Mouse (Mus musculus) liver, embryonic 15.5 days (tissue): ENCODE measurements around the gene Hexa. TPM values are rescaled to one million over a fixed set of nuclear protein-coding genes. Genes with fewer than 3 reads are reported as not detected.

Experiments used
- ATAC-seq: fragments of 200-750 bp; cut with Nextera tagmentation; 2 replicates; pipeline ENCODE4 v1.8.0; 2017; ENCODE audit warnings: moderate number of reproducible peaks, mild to moderate bottlenecking, moderate library complexity; ENCODE audit not compliant: insufficient read depth
- H3K27ac ChIP-seq: fragments of 300-500 bp; sonication (generic); replicated peaks from 2 replicates; pipeline ENCODE4 v1.5.1; 2015; ENCODE audit warnings: mild to moderate bottlenecking, inconsistent platforms
- H3K27me3 ChIP-seq: fragments of 300-500 bp; sonication (generic); 2 replicates; pipeline ENCODE4 v1.6.1; 2015; ENCODE audit warnings: mild to moderate bottlenecking, inconsistent platforms
- H3K36me3 ChIP-seq: fragments of 300-500 bp; sonication (generic); replicated peaks from 2 replicates; pipeline ENCODE4 v1.6.1; 2015; ENCODE audit warnings: moderate library complexity, mild to moderate bottlenecking, inconsistent platforms
- H3K4me1 ChIP-seq: fragments of 300-500 bp; sonication (generic); replicated peaks from 2 replicates; pipeline ENCODE4 v1.6.1; 2015; ENCODE audit warnings: inconsistent platforms
- H3K4me2 ChIP-seq: fragments of 300-500 bp; sonication (generic); 2 replicates; pipeline ENCODE4 v1.6.1; 2015; ENCODE audit warnings: moderate library complexity, mild to moderate bottlenecking, inconsistent platforms
- H3K4me3 ChIP-seq: fragments of 300-500 bp; sonication (generic); replicated peaks from 2 replicates; pipeline ENCODE4 v1.5.1; 2015; ENCODE audit warnings: mild to moderate bottlenecking, inconsistent platforms
- H3K9ac ChIP-seq: fragments of 300-500 bp; sonication (generic); 2 replicates; pipeline ENCODE4 v1.6.1; 2015; ENCODE audit warnings: moderate library complexity, mild to moderate bottlenecking, inconsistent platforms
- H3K9me3 ChIP-seq: fragments of 300-500 bp; sonication (generic); replicated peaks from 2 replicates; pipeline ENCODE4 v1.6.1; 2016; ENCODE audit warnings: inconsistent platforms
- WGBS: fragments of 180-500 bp; shearing (Covaris S2); methylation state at CpG from one replicate; pipeline ENCODE4 v1.1.7; 2015; ENCODE audit warnings: mixed read lengths; ENCODE audit not compliant: insufficient replicate concordance; 5-methylcytosine and 5-hydroxymethylcytosine counted together
- polyA plus RNA-seq: library from polyadenylated mRNA; unstranded; fragments of >200 nt; fragmentation: Nextera tagmentation; extraction: Ambion mirVana; gene quantifications from 2 replicates; pipeline ENCODE4 v1.2.1, GENCODE M21; 2015

Hexa gene
- polyA plus RNA-seq, 1 experiment from 2014 or later: 34.9 TPM

DNA sequence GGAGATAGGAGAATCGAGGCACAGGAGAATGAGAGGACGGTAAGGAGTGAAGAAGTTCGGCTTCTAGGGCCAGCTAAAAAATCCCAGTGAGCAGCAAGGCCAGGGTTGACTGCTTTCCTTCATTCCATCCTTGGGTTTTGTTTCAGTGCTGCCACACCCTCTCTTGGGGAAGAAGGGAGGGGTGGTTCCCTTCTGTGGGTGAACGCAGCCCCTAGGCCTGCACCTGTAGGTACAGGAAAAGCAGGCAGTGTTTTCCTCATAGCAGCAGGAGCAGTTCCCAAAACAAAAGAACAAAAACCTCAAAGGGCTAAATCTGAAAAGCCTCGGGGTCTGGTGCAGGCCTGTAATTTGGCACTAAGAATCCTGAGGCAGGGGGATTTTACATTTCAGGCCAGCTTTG, 7.7 kb upstream of the Hexa start:
- WGBS: 46% methylated on average over 5 of the region's 5 CpGs
- ATAC-seq: no peak

DNA sequence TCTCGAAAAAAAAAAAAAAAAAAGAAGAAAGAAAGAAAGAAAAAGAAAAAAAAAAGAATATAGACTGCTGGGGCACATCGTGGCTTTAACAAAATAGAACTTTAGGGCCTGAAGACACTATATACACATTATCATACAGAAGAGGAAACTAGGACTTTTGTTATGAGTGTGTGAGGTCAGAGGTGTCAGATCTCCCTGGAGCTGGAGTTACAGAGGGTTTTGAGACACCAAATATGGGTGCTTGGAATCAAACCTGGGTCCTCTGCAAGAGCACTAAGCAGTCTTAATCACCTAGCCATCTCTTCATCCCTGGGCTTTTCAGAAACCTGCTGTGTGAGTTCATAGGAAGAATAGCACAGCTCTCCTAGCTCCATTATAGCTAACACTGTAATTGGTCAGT, 5.9 kb upstream of the Hexa start:
- no peak overlapping the region for H3K27ac ChIP-seq
- H3K4me2 ChIP-seq: no peak overlapping the region
- no peak for ATAC-seq
- H3K36me3 ChIP-seq: no peaks in the 10 kb centered on the region
- WGBS: 27% methylated on average over 2 of the region's 2 CpGs
- H3K4me1 ChIP-seq: 0 out of 2 replicates have a peak, but pooled peaks cover 2% of the 10 kb centered on the region
- H3K9me3 ChIP-seq: no peaks in the 10 kb centered on the region
- H3K9ac ChIP-seq: no peak overlapping the region
- H3K4me3 ChIP-seq: no peak overlapping the region
- H3K27me3 ChIP-seq: no peaks in the 10 kb centered on the region

More for the DNA sequence above, 7.7 kb upstream of the Hexa start:
- H3K27me3 ChIP-seq: no peaks in the 10 kb centered on the region
- no peak overlapping the region for H3K27ac ChIP-seq
- H3K4me3 ChIP-seq: no peak overlapping the region
- no peaks in the 10 kb centered on the region for H3K4me1 ChIP-seq
- no peaks in the 10 kb centered on the region for H3K36me3 ChIP-seq
- no peak overlapping the region for H3K4me2 ChIP-seq
- no peaks in the 10 kb centered on the region for H3K9me3 ChIP-seq
- H3K9ac ChIP-seq: no peak overlapping the region

GRCm38 (mm10) chr9:59533889-59534288, 5.5 kb upstream of the Hexa start:
- Histone ChIP-seq H3K9me3 (no peaks in the 10 kb centered on the region), H3K27me3 (peaks cover under 1% of the 10 kb centered on the region; the same call in 1 of the 2 replicates), H3K9ac (no peak overlapping the region), H3K36me3 (no peaks in the 10 kb centered on the region), H3K27ac (no peak overlapping the region), H3K4me1 (0 out of 2 replicates have a peak, but pooled peaks cover 3% of the 10 kb centered on the region), H3K4me3 (no peak overlapping the region), H3K4me2 (no peak overlapping the region)
- no peak for ATAC-seq
- 54% methylated on average over 4 of the region's 4 CpGs for WGBS

DNA sequence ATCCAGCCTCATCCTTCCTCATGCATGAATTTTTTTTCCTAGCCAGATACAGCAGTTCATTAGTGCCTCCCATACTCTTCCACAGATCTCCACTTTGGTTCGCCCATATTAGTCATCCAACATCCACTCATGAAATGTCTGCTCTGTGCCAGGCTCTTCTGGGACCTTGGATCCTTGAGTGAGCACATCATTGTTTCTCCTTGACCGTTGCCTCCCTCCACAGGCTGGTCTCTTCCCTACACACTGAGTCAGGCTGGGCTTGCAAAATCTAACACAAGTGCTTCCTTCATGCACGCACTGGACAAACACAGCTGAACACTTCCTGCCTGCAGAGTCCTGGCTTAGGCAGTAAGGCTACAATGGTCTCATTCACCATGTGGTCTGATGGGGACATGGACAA, 1.7 kb upstream of the Hexa start:
- no peak overlapping the region for H3K4me3 ChIP-seq
- 0 out of 2 replicates have a peak, but pooled peaks have one; percentile 26 for ATAC-seq

GRCm38 (mm10) chr9:59541617-59542016, 2.3 kb downstream of the Hexa start:
- Histone ChIP-seq H3K36me3 (no peaks in the 10 kb centered on the region), H3K27me3 (peaks cover 12% of the 10 kb centered on the region; the same call in 1 of the 2 replicates), H3K9ac (no peak overlapping the region), H3K27ac (no peak overlapping the region), H3K4me3 (0 out of 2 replicates have a peak overlapping the region, but pooled peaks have one; percentile 21), H3K4me2 (peak overlapping the region; percentile 21), H3K9me3 (no peaks in the 10 kb centered on the region), H3K4me1 (peaks cover 26% of the 10 kb centered on the region)
- no peak for ATAC-seq
- 43% methylated on average over 6 of the region's 6 CpGs for WGBS

More for the DNA sequence above, 1.7 kb upstream of the Hexa start:
- 50% methylated on average over 3 of the region's 3 CpGs for WGBS
- H3K9me3 ChIP-seq: no peaks in the 10 kb centered on the region
- H3K4me2 ChIP-seq: no peak overlapping the region
- H3K36me3 ChIP-seq: no peaks in the 10 kb centered on the region
- H3K27me3 ChIP-seq: peaks cover 12% of the 10 kb centered on the region; the same call in 1 of the 2 replicates
- H3K4me1 ChIP-seq: peaks cover 21% of the 10 kb centered on the region
- no peak overlapping the region for H3K9ac ChIP-seq
- no peak overlapping the region for H3K27ac ChIP-seq

DNA sequence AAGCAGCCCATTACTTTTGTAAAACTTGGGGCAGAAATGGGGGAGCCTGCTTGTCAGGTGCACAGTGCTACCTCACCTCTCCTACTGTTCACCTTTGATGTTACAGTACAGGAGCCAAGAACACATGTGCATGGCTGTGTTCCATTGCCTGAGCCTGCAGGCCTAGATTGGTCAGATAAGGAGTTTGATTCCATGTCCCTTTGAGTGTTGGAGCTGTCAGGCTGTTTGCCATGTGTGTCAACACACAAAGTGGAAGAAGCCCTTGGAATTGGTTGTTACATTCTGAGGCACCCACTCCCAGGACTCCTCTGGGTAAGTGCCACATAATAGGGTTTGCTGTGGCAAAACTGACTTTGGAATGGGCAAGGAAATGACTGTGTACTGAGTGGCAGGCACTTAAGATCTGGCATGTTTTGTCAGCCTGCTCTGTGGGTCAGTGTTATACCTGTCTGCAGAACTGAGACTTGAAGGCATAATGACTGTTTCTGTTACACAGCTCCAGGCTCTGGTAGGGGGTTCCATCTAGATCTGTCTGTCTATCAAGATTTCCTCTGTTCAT, 3.5 kb downstream of the Hexa start:
- peaks cover 31% of the 10 kb centered on the region for H3K4me1 ChIP-seq

DNA sequence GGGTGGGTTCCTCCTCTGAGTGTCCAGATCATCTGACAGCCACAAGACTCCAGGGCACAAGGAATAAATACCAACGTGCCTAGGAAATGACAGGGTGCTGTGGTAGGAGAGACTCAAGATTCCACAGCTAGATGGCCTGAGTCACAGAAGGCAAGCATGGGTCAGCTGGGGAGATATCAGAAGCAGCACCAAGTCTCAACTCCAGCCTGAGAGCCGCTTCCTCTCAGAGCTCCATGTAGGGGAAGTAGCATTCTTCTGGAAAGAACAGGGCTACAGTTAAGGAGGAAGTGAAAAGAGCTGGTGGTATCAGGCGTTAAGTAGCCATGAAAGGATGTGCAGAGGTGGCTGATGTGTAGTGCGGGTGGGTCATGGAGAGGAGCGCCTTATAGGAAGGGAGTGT, 5.4 kb downstream of the Hexa start:
- peaks cover 20% of the 10 kb centered on the region for H3K4me1 ChIP-seq
- no peak overlapping the region for H3K4me2 ChIP-seq
- 25% methylated on average over 5 of the region's 5 CpGs for WGBS

More for the DNA sequence above, 3.5 kb downstream of the Hexa start:
- ATAC-seq: no peak
- H3K27ac ChIP-seq: no peak overlapping the region
- H3K9ac ChIP-seq: no peak overlapping the region
- no peaks in the 10 kb centered on the region for H3K36me3 ChIP-seq
- H3K27me3 ChIP-seq: peaks cover 12% of the 10 kb centered on the region; the same call in 1 of the 2 replicates
- H3K4me2 ChIP-seq: peak overlapping the region; percentile 4; the same call in 1 of the 2 replicates
- H3K4me3 ChIP-seq: no peak overlapping the region
- H3K9me3 ChIP-seq: no peaks in the 10 kb centered on the region

GRCm38 (mm10) chr9:59547869-59548268, 8.5 kb downstream of the Hexa start:
- Histone ChIP-seq H3K4me3 (no peak overlapping the region), H3K4me1 (peaks cover 23% of the 10 kb centered on the region), H3K9ac (no peak overlapping the region), H3K27me3 (no peaks in the 10 kb centered on the region), H3K36me3 (no peaks in the 10 kb centered on the region), H3K27ac (no peak overlapping the region), H3K4me2 (no peak overlapping the region), H3K9me3 (no peaks in the 10 kb centered on the region)
- WGBS: 74% methylated on average over 1 of the region's 1 CpGs
- ATAC-seq: no peak

More for the DNA sequence above, 5.4 kb downstream of the Hexa start:
- Histone ChIP-seq H3K27me3 (0 out of 2 replicates have a peak, but pooled peaks cover 2% of the 10 kb centered on the region), H3K36me3 (no peaks in the 10 kb centered on the region), H3K4me3 (no peak overlapping the region), H3K27ac (no peak overlapping the region; the same call in 1 of the 2 replicates), H3K9me3 (no peaks in the 10 kb centered on the region), H3K9ac (no peak overlapping the region)
- ATAC-seq: no peak

- ATAC-seq: no peak
- Histone ChIP-seq H3K4me2 (no peak overlapping the region), H3K9me3 (no peaks in the 10 kb centered on the region), H3K4me3 (no peak overlapping the region), H3K27ac (no peak overlapping the region), H3K9ac (no peak overlapping the region), H3K4me1 (peaks cover 23% of the 10 kb centered on the region), H3K27me3 (no peaks in the 10 kb centered on the region), H3K36me3 (no peaks in the 10 kb centered on the region)
- 36% methylated on average over 2 of the region's 2 CpGs for WGBS
These were observed 9.7 kb downstream of the Hexa start for GRCm38 (mm10) chr9:59548961-59549487.

- no peak for ATAC-seq
- no peak overlapping the region for H3K4me2 ChIP-seq
- no peak overlapping the region for H3K4me3 ChIP-seq
- no peak overlapping the region for H3K9ac ChIP-seq
- H3K36me3 ChIP-seq: no peaks in the 10 kb centered on the region
- H3K27ac ChIP-seq: no peak overlapping the region
- H3K27me3 ChIP-seq: no peaks in the 10 kb centered on the region
- H3K4me1 ChIP-seq: peaks cover 18% of the 10 kb centered on the region
- 76% methylated on average over 4 of the region's 4 CpGs for WGBS
- no peaks in the 10 kb centered on the region for H3K9me3 ChIP-seq
These were observed 10.7 kb downstream of the Hexa start for GRCm38 (mm10) chr9:59550077-59550476.

DNA sequence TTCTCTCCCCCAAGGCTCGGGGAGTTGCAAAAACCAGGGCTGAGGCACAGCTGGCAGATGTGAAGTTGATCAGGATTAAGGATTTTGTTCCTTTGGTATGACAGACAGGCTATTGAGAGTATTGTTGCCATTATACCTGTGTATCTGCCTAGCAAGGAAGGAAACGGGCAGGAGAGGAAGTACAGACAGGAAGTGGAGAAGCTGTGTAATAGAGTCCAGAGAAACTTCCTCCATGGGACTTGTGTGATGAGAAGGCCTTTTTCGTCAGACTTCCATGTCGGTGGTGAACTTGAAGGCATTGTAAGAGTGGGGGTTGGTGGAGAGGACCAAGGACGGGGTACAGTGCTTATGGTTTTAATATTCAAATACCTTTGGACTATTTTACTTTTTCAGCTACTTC, 11.7 kb downstream of the Hexa start:
- Histone ChIP-seq H3K9me3 (no peaks in the 10 kb centered on the region), H3K36me3 (no peaks in the 10 kb centered on the region), H3K4me2 (no peak overlapping the region), H3K27ac (no peak overlapping the region; the same call in 1 of the 2 replicates), H3K27me3 (no peaks in the 10 kb centered on the region), H3K9ac (no peak overlapping the region), H3K4me3 (no peak overlapping the region), H3K4me1 (peaks cover 18% of the 10 kb centered on the region)
- ATAC-seq: no peak
- 40% methylated on average over 5 of the region's 5 CpGs for WGBS
